Mouse (Mus musculus) lung, embryonic 15.5 days (tissue): Measurements from ENCODE around the gene Krtap5-2. TPM values are rescaled to one million over a fixed set of nuclear protein-coding genes. Genes with fewer than 3 reads are reported as not detected.
"Not testable (repeated sequence)": the region's sequence is repeated elsewhere in the genome, so short reads cannot be mapped to it uniquely, and the experiment has no call there.

ENCODE experiments used
- ATAC-seq: fragments of 200-750 bp; cut with Nextera tagmentation; 2 replicates; pipeline ENCODE4 v1.8.0; 2017; ENCODE audit warnings: moderate number of reproducible peaks, borderline replicate concordance; ENCODE audit not compliant: low FRiP score, low TSS enrichment; ENCODE audit errors: extremely low read depth
- H3K27ac ChIP-seq: fragments of 300-500 bp; sonication (generic); 2 replicates; pipeline ENCODE4 v1.5.1; 2015; ENCODE audit warnings: moderate library complexity, mild to moderate bottlenecking, inconsistent platforms
- H3K27me3 ChIP-seq: fragments of 300-500 bp; sonication (generic); 2 replicates; pipeline ENCODE4 v1.6.1; 2015; ENCODE audit warnings: inconsistent platforms
- H3K36me3 ChIP-seq: fragments of 300-500 bp; sonication (generic); 2 replicates; pipeline ENCODE4 v1.6.1; 2015; ENCODE audit warnings: inconsistent platforms
- H3K4me1 ChIP-seq: fragments of 300-500 bp; sonication (generic); 2 replicates; pipeline ENCODE4 v1.6.1; 2015; ENCODE audit warnings: inconsistent platforms
- H3K4me2 ChIP-seq: fragments of 300-500 bp; sonication (generic); 2 replicates; pipeline ENCODE4 v1.6.1; 2015; ENCODE audit warnings: inconsistent platforms, mild to moderate bottlenecking, moderate library complexity
- H3K4me3 ChIP-seq: fragments of 300-500 bp; sonication (generic); 2 replicates; pipeline ENCODE4 v1.5.1; 2015; ENCODE audit warnings: mild to moderate bottlenecking, inconsistent platforms
- H3K9ac ChIP-seq: fragments of 300-500 bp; sonication (generic); 2 replicates; pipeline ENCODE4 v1.6.1; 2015; ENCODE audit warnings: inconsistent platforms
- H3K9me3 ChIP-seq: fragments of 300-500 bp; sonication (generic); 2 replicates; pipeline ENCODE4 v1.6.1; 2016; ENCODE audit warnings: inconsistent platforms
- WGBS: fragments of 180-500 bp; shearing (Covaris S2); methylation state at CpG from one replicate; pipeline ENCODE4 v1.1.7; 2015; 5-methylcytosine and 5-hydroxymethylcytosine counted together
- polyA plus RNA-seq: library from polyadenylated mRNA; unstranded; fragments of >200 nt; fragmentation: Nextera tagmentation; extraction: Ambion mirVana; gene quantifications from 2 replicates; pipeline ENCODE4 v1.2.1, GENCODE M21; 2015

Gene Krtap5-2
- polyA plus RNA-seq: not detected in 2 replicates

DNA sequence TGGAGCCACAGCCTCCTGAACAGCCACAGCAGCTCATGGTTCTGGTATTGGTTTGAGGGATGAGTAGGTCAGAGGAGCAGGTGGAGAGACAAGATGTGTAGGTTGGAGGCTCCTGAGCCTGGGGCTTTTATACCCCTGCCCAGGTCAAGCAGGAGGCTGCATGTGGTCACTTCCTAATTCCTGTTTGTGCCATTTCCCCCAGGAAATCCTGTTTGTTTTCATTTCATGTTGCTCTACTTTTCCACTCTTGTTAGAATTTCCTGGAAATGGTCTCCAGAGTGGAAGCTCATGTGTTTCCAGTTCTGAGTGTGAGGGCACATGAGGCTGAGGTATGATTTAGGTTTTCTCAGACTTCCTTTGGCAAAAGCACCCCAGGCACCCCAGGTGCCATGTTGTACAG lies at the start of gene Krtap5-2:
Gene Krtap5-2 (minus strand): TSS at position 101 of the 400 bp plus-strand sequence.
- not testable (repeated sequence) for H3K36me3 ChIP-seq, ATAC-seq, H3K27me3 ChIP-seq, H3K4me3 ChIP-seq, H3K9me3 ChIP-seq, H3K9ac ChIP-seq, H3K4me2 ChIP-seq, H3K4me1 ChIP-seq, H3K27ac ChIP-seq

DNA sequence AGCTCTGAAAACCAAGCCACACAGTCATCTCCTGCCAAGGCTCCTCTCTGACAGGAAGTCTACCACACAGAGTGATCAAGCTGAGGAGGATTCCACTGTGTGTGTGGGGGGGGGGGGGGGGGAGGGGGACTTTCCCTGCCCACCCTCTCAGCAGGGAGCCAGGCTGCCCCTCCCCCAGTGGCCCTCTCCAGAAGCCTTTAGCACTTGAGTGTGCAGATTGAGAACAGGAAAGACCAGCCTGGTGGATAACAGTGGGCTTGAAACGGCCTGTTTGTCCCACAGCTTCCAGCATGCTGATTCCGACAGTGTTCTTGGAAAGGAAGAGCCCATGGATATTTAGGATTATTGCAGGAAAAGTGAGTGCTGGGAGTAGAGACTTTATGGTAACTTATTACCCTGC lies 48.7 kb upstream of the Krtap5-2 start:
- Histone ChIP-seq H3K9ac (no peak overlapping the region), H3K27ac (no peak overlapping the region; the same call in 1 of the 2 replicates), H3K9me3 (no peaks in the 10 kb centered on the region), H3K4me2 (no peak overlapping the region; the same call in 1 of the 2 replicates), H3K4me1 (peaks cover 7% of the 10 kb centered on the region; the same call in 1 of the 2 replicates), H3K27me3 (no peaks in the 10 kb centered on the region), H3K4me3 (no peak overlapping the region), H3K36me3 (no peaks in the 10 kb centered on the region)
- ATAC-seq: peak; percentile 49; the same call in 1 of the 2 replicates
- WGBS: 20% methylated on average over 2 of the region's 2 CpGs

GRCm38 (mm10) chr7:142212136-142212535 lies 36.3 kb upstream of the Krtap5-2 start:
- H3K27me3 ChIP-seq, H3K4me1 ChIP-seq, H3K9ac ChIP-seq, H3K4me2 ChIP-seq, H3K27ac ChIP-seq, ATAC-seq, H3K36me3 ChIP-seq, H3K9me3 ChIP-seq, H3K4me3 ChIP-seq: not testable (repeated sequence)
- 54% methylated on average over 1 of the region's 1 CpGs for WGBS

- ATAC-seq: no peak
- 54% methylated on average over 1 of the region's 1 CpGs for WGBS
- H3K9ac ChIP-seq: no peak within 1 kb of the TSS
Observed at GRCm38 (mm10) chr7:142211559-142211958, 35.8 kb upstream of the Krtap5-2 start, which contains the start of gene Gm7579. Gene Gm7579 (plus strand): TSS chr7:142211859.

DNA sequence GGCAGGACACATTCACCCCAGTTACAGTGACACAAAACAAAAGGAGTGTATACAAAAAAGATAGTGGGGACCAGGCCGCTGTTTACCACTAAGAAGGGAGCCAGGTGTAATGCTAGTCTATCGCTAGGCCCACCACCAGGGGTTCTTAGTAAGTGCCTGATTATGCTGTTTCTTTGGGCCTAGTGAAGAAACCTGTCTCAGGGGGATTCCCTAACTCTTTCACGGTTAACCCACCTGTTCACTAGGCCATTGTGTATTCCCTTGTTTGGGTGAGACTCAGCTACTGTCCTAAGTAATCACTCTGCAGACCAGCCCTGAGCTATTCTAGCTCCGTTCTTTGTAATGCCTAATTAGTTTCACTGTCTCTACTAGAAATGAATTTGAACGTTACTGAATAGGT lies 31.1 kb upstream of the Krtap5-2 start:
- H3K27ac ChIP-seq, ATAC-seq: not testable (repeated sequence)

More at GRCm38 (mm10) chr7:142211559-142211958, 35.8 kb upstream of the Krtap5-2 start, which contains the start of gene Gm7579:
- Histone ChIP-seq H3K27ac (no peak within 1 kb of the TSS), H3K36me3 (no peaks in the 10 kb centered on the region), H3K4me3 (no peak within 1 kb of the TSS), H3K4me2 (no peak within 1 kb of the TSS), H3K9me3 (no peaks in the 10 kb centered on the region), H3K4me1 (no peaks in the 10 kb centered on the region), H3K27me3 (no peaks in the 10 kb centered on the region)

DNA sequence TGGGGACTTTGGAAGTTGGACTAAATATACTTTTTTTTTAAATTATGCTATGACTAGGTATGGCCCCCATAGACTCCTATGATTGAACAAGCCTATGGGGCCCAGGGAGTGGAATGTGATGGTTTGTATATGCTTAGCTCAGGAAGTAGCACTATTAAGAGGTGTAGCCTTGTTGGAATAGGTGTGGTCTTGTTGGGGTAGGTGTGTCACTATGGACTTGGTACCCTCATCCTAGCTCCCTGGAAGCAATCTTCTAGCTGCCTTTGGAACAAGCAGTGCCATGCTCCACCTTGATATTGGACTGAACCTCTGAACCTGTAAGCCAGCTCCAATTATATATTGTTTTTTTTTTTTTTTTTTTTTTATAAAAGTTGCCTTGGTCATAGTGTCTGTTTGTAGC lies 29.7 kb upstream of the Krtap5-2 start:
- Histone ChIP-seq H3K9me3 (no peaks in the 10 kb centered on the region), H3K27me3 (no peaks in the 10 kb centered on the region), H3K36me3 (no peaks in the 10 kb centered on the region), H3K4me1 (no peaks in the 10 kb centered on the region), H3K4me3 (no peak overlapping the region), H3K4me2 (no peak overlapping the region), H3K9ac (no peak overlapping the region), H3K27ac (no peak overlapping the region)
- ATAC-seq: no peak

More for the DNA sequence above, 31.1 kb upstream of the Krtap5-2 start:
- H3K4me3 ChIP-seq, H3K9me3 ChIP-seq, H3K9ac ChIP-seq, H3K4me1 ChIP-seq, H3K36me3 ChIP-seq, H3K4me2 ChIP-seq, H3K27me3 ChIP-seq: not testable (repeated sequence)
- 74% methylated on average over 5 of the region's 5 CpGs for WGBS

- no peaks in the 10 kb centered on the region for H3K36me3 ChIP-seq
Observed at GRCm38 (mm10) chr7:142201064-142201463, 25.3 kb upstream of the Krtap5-2 start, which contains the start of gene Krtap5-3. Gene Krtap5-3 (plus strand): TSS chr7:142201364.

DNA sequence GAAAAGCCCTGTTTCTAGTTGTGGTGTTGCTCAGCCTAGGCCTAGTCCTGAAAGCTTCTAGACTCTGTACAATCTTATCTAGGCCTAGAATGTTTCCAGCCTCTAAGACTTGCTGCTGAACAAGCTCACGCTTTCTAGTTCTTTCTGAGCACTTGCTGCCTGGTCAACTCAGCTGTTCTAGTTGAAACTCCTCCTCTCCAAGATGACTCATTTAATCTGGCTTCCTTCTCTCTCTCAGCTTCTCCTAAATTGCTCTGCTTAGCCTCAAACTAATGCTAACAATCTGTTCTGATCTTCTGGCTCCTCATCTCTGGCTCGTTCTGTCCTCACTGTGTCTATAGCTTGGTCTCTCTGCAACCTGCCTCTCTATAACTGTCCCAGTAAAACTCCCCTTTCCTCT lies 22.9 kb upstream of the Krtap5-2 start:
- Histone ChIP-seq H3K4me1 (no peaks in the 10 kb centered on the region), H3K36me3 (no peaks in the 10 kb centered on the region), H3K4me3 (no peak overlapping the region), H3K4me2 (no peak overlapping the region), H3K27ac (no peak overlapping the region), H3K9ac (no peak overlapping the region), H3K27me3 (no peaks in the 10 kb centered on the region), H3K9me3 (no peaks in the 10 kb centered on the region)
- WGBS: 75% methylated on average over 2 of the region's 2 CpGs
- ATAC-seq: no peak

More at GRCm38 (mm10) chr7:142201064-142201463, 25.3 kb upstream of the Krtap5-2 start, which contains the start of gene Krtap5-3:
- 57% methylated on average over 1 of the region's 1 CpGs for WGBS
- H3K27ac ChIP-seq: no peak within 1 kb of the TSS
- H3K4me1 ChIP-seq: no peaks in the 10 kb centered on the region
- no peaks in the 10 kb centered on the region for H3K9me3 ChIP-seq
- H3K4me2 ChIP-seq: no peak within 1 kb of the TSS
- no peak for ATAC-seq
- no peaks in the 10 kb centered on the region for H3K27me3 ChIP-seq
- H3K9ac ChIP-seq: no peak within 1 kb of the TSS
- no peak within 1 kb of the TSS for H3K4me3 ChIP-seq

DNA sequence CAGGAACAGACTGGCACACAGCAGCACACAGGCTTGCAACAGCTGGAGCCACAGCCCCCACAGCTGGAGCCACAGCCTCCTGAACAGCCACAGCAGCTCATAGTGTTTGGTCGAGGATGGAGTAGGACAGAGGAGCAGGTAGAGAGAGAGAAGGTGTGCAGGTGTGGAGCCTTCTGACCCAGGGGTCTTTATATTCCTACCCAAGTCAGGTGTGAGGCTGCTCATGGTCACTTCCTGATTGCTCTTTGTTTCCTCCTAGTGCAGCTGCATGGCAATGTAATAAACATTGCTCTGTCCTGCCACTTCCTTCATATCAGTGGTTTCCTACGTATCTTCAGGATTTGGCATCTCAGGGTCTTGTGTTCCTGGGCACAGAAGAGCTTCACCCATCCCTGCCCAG lies 14.5 kb upstream of the Krtap5-2 start, which contains the start of gene Gm10153:
Gene Gm10153 (minus strand): TSS at position 101 of the 400 bp plus-strand sequence.
- Histone ChIP-seq H3K9ac (no peak within 1 kb of the TSS), H3K36me3 (no peaks in the 10 kb centered on the region), H3K4me2 (no peak within 1 kb of the TSS), H3K9me3 (no peaks in the 10 kb centered on the region), H3K4me3 (no peak within 1 kb of the TSS), H3K27me3 (no peaks in the 10 kb centered on the region), H3K4me1 (no peaks in the 10 kb centered on the region), H3K27ac (no peak within 1 kb of the TSS)
- ATAC-seq: no peak
- 27% methylated on average over 2 of the region's 2 CpGs for WGBS

- Histone ChIP-seq H3K4me2 (no peak overlapping the region), H3K27ac (no peak overlapping the region), H3K27me3 (no peaks in the 10 kb centered on the region; the same call in 1 of the 2 replicates), H3K9me3 (no peaks in the 10 kb centered on the region), H3K4me1 (no peaks in the 10 kb centered on the region), H3K36me3 (no peaks in the 10 kb centered on the region), H3K9ac (no peak overlapping the region), H3K4me3 (no peak overlapping the region)
- WGBS: 58% methylated on average over 2 of the region's 2 CpGs
- no peak for ATAC-seq
Observed at GRCm38 (mm10) chr7:142188156-142188555, 12.4 kb upstream of the Krtap5-2 start.

- 55% methylated on average over 1 of the region's 1 CpGs for WGBS
Observed at GRCm38 (mm10) chr7:142181021-142181420, 5.2 kb upstream of the Krtap5-2 start.

DNA sequence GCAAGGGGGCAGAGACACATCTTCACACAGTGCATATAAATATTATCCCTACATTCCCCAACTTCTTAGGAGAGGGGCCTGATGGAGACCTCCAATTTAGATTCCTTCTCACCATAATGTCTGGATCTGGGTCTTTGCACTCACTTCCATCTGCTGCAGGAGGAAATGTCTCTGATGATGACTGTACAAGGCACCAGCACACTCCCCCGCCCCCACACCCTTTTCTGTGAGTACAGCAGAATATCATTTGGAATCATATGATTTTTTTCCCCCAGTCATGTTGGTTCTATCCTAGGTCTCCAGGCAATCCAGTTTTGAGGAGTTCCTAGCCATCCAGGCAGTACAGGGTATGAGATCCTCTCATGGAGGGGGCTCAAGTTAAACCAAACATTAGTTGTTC lies 2.9 kb upstream of the Krtap5-2 start:
- Histone ChIP-seq H3K36me3 (no peaks in the 10 kb centered on the region), H3K4me1 (no peaks in the 10 kb centered on the region), H3K4me3 (no peak overlapping the region), H3K27ac (no peak overlapping the region), H3K27me3 (no peaks in the 10 kb centered on the region), H3K9ac (no peak overlapping the region), H3K4me2 (no peak overlapping the region), H3K9me3 (no peaks in the 10 kb centered on the region)
- no peak for ATAC-seq
- 86% methylated on average over 1 of the region's 1 CpGs for WGBS

More at GRCm38 (mm10) chr7:142181021-142181420, 5.2 kb upstream of the Krtap5-2 start:
- no peak overlapping the region for H3K4me2 ChIP-seq
- H3K4me3 ChIP-seq: no peak overlapping the region
- no peaks in the 10 kb centered on the region for H3K9me3 ChIP-seq
- no peak overlapping the region for H3K27ac ChIP-seq
- no peak for ATAC-seq
- no peak overlapping the region for H3K9ac ChIP-seq
- no peaks in the 10 kb centered on the region for H3K4me1 ChIP-seq
- H3K27me3 ChIP-seq: no peaks in the 10 kb centered on the region; the same call in 1 of the 2 replicates
- H3K36me3 ChIP-seq: no peaks in the 10 kb centered on the region

- H3K36me3 ChIP-seq: no peaks in the 10 kb centered on the region
- H3K4me3 ChIP-seq: no peak overlapping the region
- H3K4me1 ChIP-seq: no peaks in the 10 kb centered on the region
- no peaks in the 10 kb centered on the region for H3K9me3 ChIP-seq
- H3K27me3 ChIP-seq: no peaks in the 10 kb centered on the region
- no peak overlapping the region for H3K4me2 ChIP-seq
- no peak for ATAC-seq
- no peak overlapping the region for H3K27ac ChIP-seq
- no peak overlapping the region for H3K9ac ChIP-seq
- WGBS: 44% methylated on average over 3 of the region's 3 CpGs
Observed at GRCm38 (mm10) chr7:142169836-142170235, 6.0 kb downstream of the Krtap5-2 start.
